Mouse (Mus musculus) heart, adult 2 months (tissue): ENCODE measurements at regions not wholly inside any gene's neighbourhood (a gene's known extent, or its start where the extent isn't known, plus 50 kb on each side); places are given as distances from the start of the nearest gene placed in this dataset.
A peak's percentile ranks its signal among the peaks of the same experiment; 100 is the strongest.

Experiments
- DNase-seq, 2 experiments: peaks; one replicate each; pipeline ENCODE4 v3.0.0; 2021
- H3K27ac ChIP-seq: fragments of 200-600 bp; 2 replicates; pipeline ENCODE4 v1.8.1; 2022
- H3K27me3 ChIP-seq: fragments of 200-500 bp; 2 replicates; pipeline ENCODE4 v1.6.1; 2012; ENCODE audit warnings: mild to moderate bottlenecking, low read length, inconsistent platforms, mixed read lengths; ENCODE audit not compliant: control insufficient read depth, insufficient read depth
- H3K36me3 ChIP-seq: fragments of 200-500 bp; 2 replicates; pipeline ENCODE4 v1.6.1; 2012; ENCODE audit warnings: low read length, inconsistent platforms; ENCODE audit not compliant: control insufficient read depth, insufficient read depth
- H3K4me1 ChIP-seq: fragments of 200-500 bp; 2 replicates; pipeline ENCODE4 v1.6.1; 2011; ENCODE audit warnings: low read length; ENCODE audit not compliant: control insufficient read depth, insufficient read depth
- H3K4me3 ChIP-seq: fragments of 200-600 bp; 2 replicates; pipeline ENCODE4 v1.8.1; 2022
- H3K79me2 ChIP-seq: fragments of 200-500 bp; replicated peaks from 2 replicates; pipeline ENCODE4 v1.6.1; 2012; ENCODE audit warnings: mild to moderate bottlenecking, inconsistent platforms, low read length, moderate library complexity, mixed read lengths; ENCODE audit not compliant: control insufficient read depth, insufficient read depth
- H3K9ac ChIP-seq: fragments of 200-500 bp; 2 replicates; pipeline ENCODE4 v1.6.1; 2012; ENCODE audit warnings: low read depth, mild to moderate bottlenecking, control low read depth, inconsistent platforms, low read length, mixed read lengths
- CTCF ChIP-seq: fragments of 200-600 bp; IDR thresholded peaks from 2 replicates; pipeline ENCODE4 v1.8.1; 2022; ENCODE audit warnings: antibody characterized with exemption, mild to moderate bottlenecking, moderate library complexity
- EP300 ChIP-seq: fragments of 200-500 bp; IDR thresholded peaks from 2 replicates; pipeline ENCODE4 v1.6.1; 2011; ENCODE audit warnings: low read depth, low read length, control low read depth; ENCODE audit not compliant: insufficient read depth
- POLR2A ChIP-seq: fragments of 200-500 bp; IDR thresholded peaks from 2 replicates; pipeline ENCODE4 v1.6.1; 2011; ENCODE audit warnings: mild to moderate bottlenecking, low read depth, low read length, control low read depth; ENCODE audit not compliant: insufficient read depth
- WGBS: fragments of 180-500 bp; shearing (Covaris S2); methylation state at CpG from one replicate; pipeline ENCODE4 v1.1.7; 2018; 5-methylcytosine and 5-hydroxymethylcytosine counted together
- intact Hi-C: fragments of 180-260 bp; cut with DNase I; formaldehyde crosslinking; loops from one replicate; pipeline ENCODE4 v1.15.1; 2025

DNA sequence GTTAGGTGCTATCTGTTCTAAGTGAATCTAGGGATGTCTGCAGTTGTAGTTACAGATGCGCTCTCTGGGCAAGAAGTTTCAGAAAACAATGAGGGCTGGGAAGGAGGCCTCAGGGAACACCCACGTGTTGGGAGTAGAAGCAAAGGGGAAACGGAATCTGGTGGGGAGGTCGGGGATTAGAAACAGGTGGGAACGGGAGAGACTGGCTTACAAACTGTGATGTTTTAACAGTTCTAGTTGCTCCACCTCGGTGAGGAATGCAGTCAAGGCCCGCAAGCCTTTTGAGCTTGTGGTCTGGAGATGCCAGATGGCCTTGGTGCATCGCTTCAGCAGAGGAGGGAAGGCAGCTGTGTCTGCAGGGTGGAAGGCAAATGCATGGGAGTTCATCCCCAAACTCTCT lies 242.7 kb upstream of the Ttc29 start:
- intact Hi-C loops, result no loop called here

DNA sequence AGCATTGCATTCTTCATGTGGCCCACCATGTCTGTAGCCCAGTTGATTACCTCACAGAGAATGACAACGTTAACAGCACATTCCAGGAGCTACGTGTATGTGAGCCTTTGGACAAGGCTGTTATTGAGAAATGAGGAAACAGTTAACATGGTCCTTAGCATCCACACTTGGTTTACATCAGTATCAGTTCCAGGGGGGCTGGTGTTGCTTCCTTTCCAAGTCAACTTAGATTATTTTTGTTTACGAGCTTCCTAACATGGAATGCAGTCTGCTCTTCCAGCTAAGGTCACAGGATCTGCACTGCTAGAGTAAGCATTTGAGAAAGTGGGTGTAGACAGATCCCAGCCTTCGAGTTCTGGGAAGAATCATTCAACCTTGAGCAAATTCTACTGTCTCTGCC lies 239.4 kb upstream of the Ttc29 start:
- no peak overlapping the region for H3K27ac ChIP-seq
- no peaks in the 10 kb centered on the region for H3K4me1 ChIP-seq
- TF ChIP-seq CTCF (no peak), EP300 (no peak), POLR2A (no peak)
- H3K36me3 ChIP-seq, result no peaks in the 10 kb centered on the region
- no peak overlapping the region for H3K4me3 ChIP-seq
- H3K79me2 ChIP-seq, result no peaks in the 10 kb centered on the region
- no peak overlapping the region for H3K9ac ChIP-seq
- no peaks in the 10 kb centered on the region for H3K27me3 ChIP-seq
- intact Hi-C loops, result no loop called here
- 42% methylated on average over 4 of the region's 4 CpGs for WGBS
- no peak for DNase-seq

More for the DNA sequence above, 242.7 kb upstream of the Ttc29 start:
- H3K4me1 ChIP-seq, result no peaks in the 10 kb centered on the region
- H3K36me3 ChIP-seq, result no peaks in the 10 kb centered on the region
- no peak overlapping the region for H3K27ac ChIP-seq
- H3K79me2 ChIP-seq, result no peaks in the 10 kb centered on the region
- TF ChIP-seq EP300, result no peak
- no peak for TF ChIP-seq CTCF
- TF ChIP-seq POLR2A, result no peak
- H3K4me3 ChIP-seq, result no peak overlapping the region
- H3K27me3 ChIP-seq, result no peaks in the 10 kb centered on the region
- WGBS, result 64% methylated on average over 8 of the region's 8 CpGs
- no peak overlapping the region for H3K9ac ChIP-seq
- DNase-seq, result no peak

DNA sequence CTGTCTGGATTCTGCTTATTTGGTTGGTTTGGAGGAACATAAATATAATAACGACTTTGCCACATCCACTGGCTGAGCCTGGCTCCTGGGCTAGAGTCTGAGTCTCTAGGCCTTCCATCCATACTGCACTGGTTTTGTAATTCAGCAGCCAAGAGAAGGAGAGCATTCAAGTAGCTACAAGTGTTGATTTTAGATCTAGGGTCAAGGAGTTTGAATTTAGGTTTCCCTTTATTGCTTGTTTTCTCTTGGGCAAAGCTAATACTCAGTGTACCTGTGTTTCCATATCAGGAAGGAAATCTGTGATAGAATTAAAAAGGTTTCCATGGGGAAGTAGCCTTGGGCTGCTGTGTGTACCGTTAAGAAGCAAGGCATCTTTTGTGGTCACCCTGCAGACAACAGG lies 234.0 kb upstream of the Ttc29 start:
- intact Hi-C loops, result no loop called here
- Histone ChIP-seq H3K4me1 (no peaks in the 10 kb centered on the region), H3K79me2 (no peaks in the 10 kb centered on the region), H3K36me3 (no peaks in the 10 kb centered on the region), H3K27me3 (no peaks in the 10 kb centered on the region), H3K27ac (no peak overlapping the region), H3K9ac (no peak overlapping the region), H3K4me3 (no peak overlapping the region)
- TF ChIP-seq EP300, result no peak
- 77% methylated on average over 2 of the region's 2 CpGs for WGBS
- DNase-seq, result no peak

DNA sequence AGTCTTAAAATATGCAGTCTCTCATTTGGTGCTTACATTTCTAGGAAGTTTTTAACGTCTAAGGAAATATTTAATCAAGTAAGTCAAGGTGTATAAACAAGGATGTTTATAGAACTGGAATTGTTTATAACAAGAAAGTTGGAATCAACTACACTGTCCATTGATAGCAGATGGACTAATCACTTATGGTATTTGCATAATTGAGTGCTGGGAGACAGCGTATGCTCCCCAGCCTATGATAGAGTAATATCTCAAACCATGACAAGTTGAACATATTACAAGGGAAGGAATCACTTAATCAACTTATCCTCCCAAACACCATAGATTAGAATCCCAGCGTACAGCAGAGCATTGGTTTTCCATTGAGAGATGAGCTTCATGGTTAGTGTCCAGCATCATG lies 232.4 kb upstream of the Ttc29 start:
- DNase-seq, result no peak
- TF ChIP-seq POLR2A, result no peak
- no peak for TF ChIP-seq EP300
- no peak for TF ChIP-seq CTCF
- H3K36me3 ChIP-seq, result no peaks in the 10 kb centered on the region

DNA sequence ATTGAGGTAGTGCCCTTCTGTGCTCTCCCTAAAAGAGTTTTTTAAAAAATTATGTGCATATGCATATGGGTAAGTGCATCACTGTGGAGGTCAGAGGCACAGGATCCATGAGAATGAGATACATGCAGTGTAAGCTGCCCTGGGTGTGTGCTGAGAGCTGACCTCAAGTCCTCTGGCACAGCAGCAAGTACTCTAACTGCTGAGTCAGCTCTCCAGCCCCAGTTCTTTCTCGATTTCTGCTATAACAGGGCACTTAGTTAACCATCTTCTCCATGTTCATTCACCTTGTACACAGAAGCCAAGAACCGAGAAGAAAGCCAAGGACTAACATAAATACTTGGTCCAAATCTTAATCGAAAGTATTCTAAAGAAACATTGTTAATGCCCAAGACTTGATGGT lies 231.1 kb upstream of the Ttc29 start:
- intact Hi-C loops, result no loop called here
- Histone ChIP-seq H3K4me3 (no peak overlapping the region), H3K27ac (peak overlapping the region; percentile 24; the same call in 1 of the 2 replicates), H3K36me3 (no peaks in the 10 kb centered on the region), H3K4me1 (no peaks in the 10 kb centered on the region), H3K9ac (no peak overlapping the region), H3K27me3 (no peaks in the 10 kb centered on the region), H3K79me2 (no peaks in the 10 kb centered on the region)
- WGBS, result 81% methylated on average over 3 of the region's 3 CpGs
- no peak for DNase-seq
- TF ChIP-seq POLR2A, result no peak
- TF ChIP-seq EP300, result no peak
- no peak for TF ChIP-seq CTCF

More for the DNA sequence above, 232.4 kb upstream of the Ttc29 start:
- Histone ChIP-seq H3K27me3 (no peaks in the 10 kb centered on the region), H3K4me3 (no peak overlapping the region), H3K79me2 (no peaks in the 10 kb centered on the region), H3K9ac (no peak overlapping the region), H3K4me1 (no peaks in the 10 kb centered on the region), H3K27ac (no peak overlapping the region)
- intact Hi-C loops, result no loop called here
- 78% methylated on average over 3 of the region's 3 CpGs for whole genome bisulfite sequencing

DNA sequence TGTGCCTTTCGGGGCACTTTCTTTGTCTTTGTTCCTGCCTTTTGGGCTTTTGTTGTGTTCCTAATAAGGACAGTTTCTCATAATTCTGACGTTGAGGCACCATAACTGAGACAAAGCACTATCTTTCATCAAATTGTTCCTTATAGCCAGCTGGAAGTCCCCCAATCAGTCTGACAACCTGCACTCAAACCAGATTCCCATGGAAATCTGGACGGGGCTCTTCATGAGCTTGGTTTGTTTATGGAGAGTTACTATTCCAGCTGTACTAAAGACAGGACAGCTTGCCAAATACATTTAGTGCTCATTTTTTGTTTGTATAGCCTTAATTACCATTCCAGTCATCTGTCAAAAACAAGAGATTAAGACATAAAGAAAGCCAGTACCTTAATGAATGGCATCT lies 229.6 kb upstream of the Ttc29 start:
- TF ChIP-seq POLR2A, result no peak
- TF ChIP-seq CTCF, result no peak
- no peak for TF ChIP-seq EP300
- Histone ChIP-seq H3K9ac (no peak overlapping the region), H3K27ac (peak overlapping the region; percentile 73), H3K79me2 (no peaks in the 10 kb centered on the region), H3K27me3 (no peaks in the 10 kb centered on the region), H3K4me1 (peaks cover under 1% of the 10 kb centered on the region; the same call in 1 of the 2 replicates), H3K36me3 (no peaks in the 10 kb centered on the region), H3K4me3 (peak overlapping the region; percentile 16; the same call in 1 of the 2 replicates)
- 55% methylated on average over 3 of the region's 3 CpGs for WGBS
- intact Hi-C loops, result no loop called here
- no peak for DNase-seq
